Comparison of ENCODE assay signal across 15 mouse cellular contexts in genomic region chr1:89288921-89289320, GRCm38 (mm10).
"Had no signal": no experiment of that assay in that cellular context is flagged by ENCODE, and none has a peak within 500 bp of the region (broad histone marks: within the 10 kb centered on the region; RNA-seq: fewer than 3 reads in every experiment).

No protein-coding gene starts in this region.

- H3K36me3 ChIP-seq: neural tube, embryonic 15.5 days; stomach, embryonic 15.5 days had no signal

- H3K4me2 ChIP-seq: neural tube, embryonic 15.5 days; stomach, embryonic 15.5 days had no signal

- H3K27me3 ChIP-seq: neural tube, embryonic 15.5 days; stomach, embryonic 15.5 days had no signal

- H3K27ac ChIP-seq: neural tube, embryonic 15.5 days; stomach, embryonic 15.5 days; stomach, postnatal 0 days had no signal

- H3K9ac ChIP-seq: neural tube, embryonic 15.5 days; stomach, embryonic 15.5 days had no signal

- H3K4me3 ChIP-seq: neural tube, embryonic 15.5 days; stomach, embryonic 15.5 days had no signal

- DNase-seq: retina, postnatal 1 day; right cerebral cortex, adult 18-20 months; right cerebral cortex, postnatal 14 days; right cerebral cortex, postnatal 25 days; right cerebral cortex, postnatal 4 days; spleen, adult 18-20 months; thymus, adult 18-20 months; thymus, adult 2 months; thymus, postnatal 14 days; thymus, postnatal 25 days; thymus, postnatal 36 days; thymus, postnatal 4 days had no signal

- H3K4me1 ChIP-seq: neural tube, embryonic 15.5 days; stomach, embryonic 15.5 days had no signal

- H3K9me3 ChIP-seq: neural tube, embryonic 15.5 days; stomach, embryonic 15.5 days had no signal
